Mouse (Mus musculus) neural tube, embryonic 11.5 days (tissue): ENCODE measurements around the gene 6030452D12Rik. TPM values are rescaled to one million over a fixed set of nuclear protein-coding genes. Genes with fewer than 3 reads are reported as not detected.

ENCODE experiments used
- polyA plus RNA-seq: library from polyadenylated mRNA; unstranded; fragments of >200 nt; fragmentation: Nextera tagmentation; extraction: Ambion mirVana; gene quantifications from 2 replicates; pipeline ENCODE4 v1.2.1, GENCODE M21; 2014

6030452D12Rik gene
- polyA plus RNA-seq, 1 experiment from 2014 or later: not detected

Other genes starting within 250 kb of the 6030452D12Rik start
- 17.2 and 19.6 TPM in 2 replicates for gene Smpd3, start 162.5 kb upstream of the 6030452D12Rik start, polyA plus RNA-seq
- gene Zfp90, start 85.2 kb upstream of the 6030452D12Rik start, polyA plus RNA-seq: 27.8 and 28.4 TPM in 2 replicates
- gene Cdh3, start 10.4 kb downstream of the 6030452D12Rik start, polyA plus RNA-seq: 5.4 and 7.5 TPM in 2 replicates
- 4.8 and 7.6 TPM in 2 replicates for gene Gm10073, start 72.9 kb downstream of the 6030452D12Rik start, polyA plus RNA-seq
- gene Cdh1, start 102.8 kb downstream of the 6030452D12Rik start, polyA plus RNA-seq: 5.6 and 5.7 TPM in 2 replicates
- gene Tango6, start 182.5 kb downstream of the 6030452D12Rik start, polyA plus RNA-seq: 7.8 and 9.0 TPM in 2 replicates